In the genomic region with DNA sequence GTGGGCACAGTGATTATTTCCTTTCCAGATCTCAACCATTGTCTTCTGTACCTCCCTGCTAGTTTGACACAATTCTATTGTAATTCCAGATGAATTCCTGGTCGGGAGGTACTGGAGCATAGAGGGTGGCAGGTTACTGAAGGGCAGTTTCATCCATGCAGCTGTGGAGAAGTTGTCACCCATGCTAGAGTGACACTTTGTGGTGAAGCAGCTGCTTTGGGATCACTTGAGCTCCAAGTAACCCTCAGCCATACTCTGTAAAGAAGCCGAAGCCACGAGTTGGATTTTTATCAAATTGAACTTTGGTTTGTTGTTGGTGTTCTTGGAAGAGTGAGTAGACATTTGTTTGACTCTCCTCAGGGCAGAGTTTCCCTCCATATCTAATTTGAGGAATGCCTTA, we compare ENCODE assay signal across 18 mouse cellular contexts.
"Had no signal": no experiment of that assay in that cellular context is flagged by ENCODE, and none has a peak within 500 bp of the region (broad histone marks: within the 10 kb centered on the region; RNA-seq: fewer than 3 reads in every experiment).

No protein-coding gene starts in this region.

- DNase-seq: lung, adult 18-20 months; lung, embryonic 14.5 days; lung, postnatal 10 days; lung, postnatal 4 days; midbrain, embryonic 14.5 days; retina, postnatal 1 day; right cerebral cortex, adult 18-20 months; right cerebral cortex, postnatal 25 days; right cerebral cortex, postnatal 4 days; spleen, adult 18-20 months; thymus, adult 18-20 months; thymus, postnatal 14 days; thymus, postnatal 36 days had no signal

- H3K4me1 ChIP-seq: midbrain, embryonic 10.5 days; midbrain, embryonic 12.5 days; neural tube, embryonic 13.5 days; neural tube, embryonic 15.5 days had no signal

- H3K4me3 ChIP-seq: midbrain, embryonic 10.5 days; midbrain, embryonic 12.5 days; neural tube, embryonic 13.5 days; neural tube, embryonic 15.5 days had no signal

- H3K36me3 ChIP-seq: midbrain, embryonic 10.5 days; midbrain, embryonic 12.5 days; neural tube, embryonic 13.5 days; neural tube, embryonic 15.5 days had no signal

- H3K4me2 ChIP-seq: lung, embryonic 14.5 days; midbrain, embryonic 12.5 days; neural tube, embryonic 13.5 days; neural tube, embryonic 15.5 days had no signal

- H3K9me3 ChIP-seq: midbrain, embryonic 10.5 days; midbrain, embryonic 12.5 days; neural tube, embryonic 13.5 days; neural tube, embryonic 15.5 days had no signal

- ATAC-seq: midbrain, embryonic 16.5 days had no signal

- H3K27me3 ChIP-seq: midbrain, embryonic 12.5 days; neural tube, embryonic 13.5 days; neural tube, embryonic 15.5 days had no signal

- H3K27ac ChIP-seq: midbrain, embryonic 10.5 days; midbrain, embryonic 12.5 days; neural tube, embryonic 13.5 days; neural tube, embryonic 15.5 days had no signal

- H3K9ac ChIP-seq: lung, embryonic 14.5 days; midbrain, embryonic 12.5 days; neural tube, embryonic 13.5 days; neural tube, embryonic 15.5 days had no signal
